25 mouse cellular contexts compared by ENCODE assay signal in genomic region chr9:56872105-56872903, GRCm38 (mm10). TPM values are rescaled to one million over a fixed set of nuclear protein-coding genes. Genes with fewer than 3 reads are reported as not detected.
DNase-seq lines count a peak whose midpoint lies in the region; ATAC-seq and TF ChIP-seq lines count a peak whose summit lies in the region.
"Had no signal": no experiment of that assay in that cellular context is flagged by ENCODE, and none has a peak within 500 bp of the region (broad histone marks: within the 10 kb centered on the region; RNA-seq: fewer than 3 reads in every experiment).

No protein-coding gene starts in this region.

- peaks cover 13% of the 10 kb centered on the region for H3K36me3 ChIP-seq in heart, embryonic 12.5 days
- H3K36me3 ChIP-seq in embryonic facial prominence, embryonic 14.5 days (ENCODE audit: control insufficient read depth, insufficient read depth, low read length) = no peaks in the 10 kb centered on the region
- peaks cover 15% of the 10 kb centered on the region; the same call in 1 of the 2 replicates for H3K36me3 ChIP-seq in limb, embryonic 15.5 days
- H3K36me3 ChIP-seq: embryonic facial prominence, embryonic 12.5 days; forebrain, embryonic 12.5 days; hindbrain, embryonic 13.5 days; liver, embryonic 13.5 days; lung, embryonic 15.5 days; midbrain, embryonic 13.5 days had no signal

- H3K4me1 ChIP-seq in heart, embryonic 12.5 days (replicated peaks) = peaks cover 86% of the 10 kb centered on the region
- H3K4me1 ChIP-seq in embryonic facial prominence, embryonic 14.5 days (ENCODE audit: control insufficient read depth, insufficient read depth, low read length) = peaks cover 56% of the 10 kb centered on the region
- peaks cover 90% of the 10 kb centered on the region for H3K4me1 ChIP-seq in limb, embryonic 15.5 days
- H3K4me1 ChIP-seq: liver, embryonic 13.5 days had no signal

- H3K27me3 ChIP-seq in heart, embryonic 12.5 days (replicated peaks) = no peaks in the 10 kb centered on the region
- H3K27me3 ChIP-seq in embryonic facial prominence, embryonic 14.5 days (replicated peaks; ENCODE audit: control insufficient read depth, insufficient read depth, low read length) = no peaks in the 10 kb centered on the region
- H3K27me3 ChIP-seq in limb, embryonic 15.5 days = no peaks in the 10 kb centered on the region
- H3K27me3 ChIP-seq: embryonic facial prominence, embryonic 12.5 days; forebrain, embryonic 12.5 days; hindbrain, embryonic 13.5 days; liver, embryonic 13.5 days; lung, embryonic 15.5 days; midbrain, embryonic 13.5 days had no signal

- H3K4me2 ChIP-seq in heart, embryonic 12.5 days = no peak overlapping the region
- H3K4me2 ChIP-seq in embryonic facial prominence, embryonic 14.5 days (ENCODE audit: low read depth, low read length) = no peak overlapping the region
- no peak overlapping the region for H3K4me2 ChIP-seq in limb, embryonic 15.5 days
- H3K4me2 ChIP-seq: embryonic facial prominence, embryonic 12.5 days; forebrain, embryonic 12.5 days; hindbrain, embryonic 13.5 days; liver, embryonic 13.5 days; lung, embryonic 15.5 days; midbrain, embryonic 13.5 days had no signal

- no peaks in the 10 kb centered on the region for H3K9me3 ChIP-seq in heart, embryonic 12.5 days (replicated peaks)
- no peaks in the 10 kb centered on the region for H3K9me3 ChIP-seq in embryonic facial prominence, embryonic 14.5 days (ENCODE audit: control insufficient read depth, low read length)
- no peaks in the 10 kb centered on the region for H3K9me3 ChIP-seq in limb, embryonic 15.5 days
- H3K9me3 ChIP-seq: embryonic facial prominence, embryonic 12.5 days; forebrain, embryonic 12.5 days; hindbrain, embryonic 13.5 days; liver, embryonic 13.5 days; lung, embryonic 15.5 days; midbrain, embryonic 13.5 days had no signal

- no peak overlapping the region for H3K4me3 ChIP-seq in heart, embryonic 12.5 days
- H3K4me3 ChIP-seq in layer of hippocampus, adult 2 months = no peak overlapping the region
- H3K4me3 ChIP-seq in embryonic facial prominence, embryonic 14.5 days (ENCODE audit: low read depth, low read length) = no peak overlapping the region
- no peak overlapping the region for H3K4me3 ChIP-seq in limb, embryonic 15.5 days
- H3K4me3 ChIP-seq: embryonic facial prominence, embryonic 12.5 days; forebrain, embryonic 12.5 days; hindbrain, embryonic 13.5 days; liver, embryonic 13.5 days; lung, embryonic 15.5 days; midbrain, embryonic 13.5 days had no signal

- WGBS in heart, embryonic 12.5 days = 65% methylated on average over 5 of the region's 5 CpGs
- WGBS in embryonic facial prominence, embryonic 14.5 days = 74% methylated on average over 5 of the region's 5 CpGs
- WGBS in limb, embryonic 15.5 days = 59% methylated on average over 5 of the region's 5 CpGs

- ATAC-seq in heart, embryonic 12.5 days (ENCODE audit: insufficient number of reproducible peaks, low FRiP score) = no peak
- no peak for ATAC-seq in embryonic facial prominence, embryonic 14.5 days (ENCODE audit: low read depth)
- ATAC-seq in limb, embryonic 15.5 days (ENCODE audit: insufficient number of reproducible peaks, low FRiP score, low TSS enrichment, low read depth) = no peak
- ATAC-seq: intestine, embryonic 16.5 days; midbrain, embryonic 13.5 days had no signal

- H3K27ac ChIP-seq in heart, embryonic 12.5 days (ENCODE audit: poor library complexity, severe bottlenecking) = peak overlapping the region; percentile 75
- peak overlapping the region; percentile 55 for H3K27ac ChIP-seq in layer of hippocampus, adult 2 months
- peak overlapping the region; percentile 39 for H3K27ac ChIP-seq in embryonic facial prominence, embryonic 14.5 days (replicated peaks; ENCODE audit: low read depth, low read length)
- peak overlapping the region; percentile 90 for H3K27ac ChIP-seq in limb, embryonic 15.5 days
- H3K27ac ChIP-seq: embryonic facial prominence, embryonic 12.5 days; forebrain, embryonic 12.5 days; hindbrain, embryonic 13.5 days; liver, embryonic 13.5 days; midbrain, embryonic 13.5 days had no signal

- TF ChIP-seq CTCF in layer of hippocampus, adult 2 months (conservative IDR thresholded peaks at IDR 0.05) = no peak

- DNase-seq in heart, postnatal 4 days = no peak
- DNase-seq in layer of hippocampus, adult 2 months (ENCODE audit: low spot score in 2 of 2) = no peak
- DNase-seq in layer of hippocampus, postnatal 36 days = no peak
- DNase-seq in embryonic facial prominence, embryonic 14.5 days (ENCODE audit: low spot score) = no peak
- DNase-seq in urinary bladder, postnatal 25 days (ENCODE audit: low spot score) = no peak
- DNase-seq: cerebellum, adult 8-10 months; gastrocnemius, postnatal 14 days; kidney, postnatal 36 days; liver, embryonic 13.5 days; retina, postnatal 1 day; thymus, adult 18-20 months had no signal

- H3K9ac ChIP-seq in heart, embryonic 12.5 days = no peak overlapping the region
- no peak overlapping the region for H3K9ac ChIP-seq in embryonic facial prominence, embryonic 14.5 days (ENCODE audit: low read depth, low read length)
- no peak overlapping the region for H3K9ac ChIP-seq in limb, embryonic 15.5 days
- H3K9ac ChIP-seq: embryonic facial prominence, embryonic 12.5 days; forebrain, embryonic 12.5 days; hindbrain, embryonic 13.5 days; liver, embryonic 13.5 days; lung, embryonic 15.5 days; midbrain, embryonic 13.5 days had no signal

RNA-seq across cellular contexts. Expression of gene Cspg4, which starts 7.5 kb away (rescaled TPM):
- 32.5 and 35.9 TPM in 2 replicates for polyA plus RNA-seq in heart, embryonic 12.5 days (2016; fragmentation: Nextera tagmentation; extraction: Ambion mirVana)
- total RNA-seq in heart, postnatal 4 days (2021) = 10 to 100 TPM; 55.6 to 56.6 TPM
- 10 to 100 TPM; 17.4 to 18.4 TPM for total RNA-seq in layer of hippocampus, adult 2 months (2021)
- 10 to 100 TPM; 18.0 to 19.7 TPM for total RNA-seq in layer of hippocampus, postnatal 36 days (2021)
- 34.8 and 35.1 TPM in 2 replicates for polyA plus RNA-seq in embryonic facial prominence, embryonic 14.5 days (2014; fragmentation: Nextera tagmentation; extraction: Ambion mirVana)
- 49.1 and 52.2 TPM in 2 replicates for polyA plus RNA-seq in limb, embryonic 15.5 days (2015; fragmentation: Nextera tagmentation; extraction: Ambion mirVana)
- total RNA-seq: common myeloid progenitor, adult 5-6 weeks; megakaryocyte progenitor cell, adult 5-6 weeks; neutrophil, adult 5-6 weeks had no signal

RNA-seq across cellular contexts. Expression of gene Odf3l1, which starts 7.8 kb away (rescaled TPM):
- polyA plus RNA-seq in heart, embryonic 12.5 days (2016; fragmentation: Nextera tagmentation; extraction: Ambion mirVana) = 0.84 and 1.5 TPM in 2 replicates
- under 1 TPM in 1 of 2 experiments, not detected in 1; 0.43 TPM for total RNA-seq in heart, postnatal 4 days (2021)
- not detected for total RNA-seq in layer of hippocampus, adult 2 months (2021)
- not detected for total RNA-seq in layer of hippocampus, postnatal 36 days (2021)
- 1.7 and 2.7 TPM in 2 replicates for polyA plus RNA-seq in embryonic facial prominence, embryonic 14.5 days (2014; fragmentation: Nextera tagmentation; extraction: Ambion mirVana)
- 1.00 and 3.4 TPM in 2 replicates for polyA plus RNA-seq in limb, embryonic 15.5 days (2015; fragmentation: Nextera tagmentation; extraction: Ambion mirVana)
- total RNA-seq: common myeloid progenitor, adult 5-6 weeks; ES-E14; layer of hippocampus, postnatal 14 days; left cerebral cortex, postnatal 36 days; megakaryocyte progenitor cell, adult 5-6 weeks; neutrophil, adult 5-6 weeks had no signal
- polyA plus RNA-seq: forebrain, embryonic 12.5 days; hindbrain, embryonic 13.5 days; liver, embryonic 13.5 days; midbrain, embryonic 13.5 days had no signal

RNA-seq across cellular contexts. Expression of gene Snx33, which starts 55.9 kb away (rescaled TPM):
- 10.2 and 10.5 TPM in 2 replicates for polyA plus RNA-seq in heart, embryonic 12.5 days (2016; fragmentation: Nextera tagmentation; extraction: Ambion mirVana)
- 10 to 100 TPM; 11.7 to 13.9 TPM for total RNA-seq in heart, postnatal 4 days (2021)
- total RNA-seq in layer of hippocampus, adult 2 months (2021) = 1 to 10 TPM; 7.2 to 8.9 TPM
- total RNA-seq in layer of hippocampus, postnatal 36 days (2021) = 1 to 10 TPM; 9.1 to 9.2 TPM
- polyA plus RNA-seq in embryonic facial prominence, embryonic 14.5 days (2014; fragmentation: Nextera tagmentation; extraction: Ambion mirVana) = 7.8 and 8.2 TPM in 2 replicates
- polyA plus RNA-seq in limb, embryonic 15.5 days (2015; fragmentation: Nextera tagmentation; extraction: Ambion mirVana) = 10.9 and 11.3 TPM in 2 replicates

Comparison
In these comparisons a context has a peak if more than half of its experiments do, and no peak if none do; other contexts are left out.
1. H3K27ac ChIP-seq: peak in every context shown above with its lines; median percentile 90 in limb, embryonic 15.5 days; 75 in heart, embryonic 12.5 days; 55 in layer of hippocampus, adult 2 months; 39 in embryonic facial prominence, embryonic 14.5 days.